Mouse (Mus musculus): ENCODE data around the gene Primpol. TPM values are rescaled to one million over a fixed set of nuclear protein-coding genes. Genes with fewer than 3 reads are reported as not detected.
"Not testable (repeated sequence)": the region's sequence is repeated elsewhere in the genome, so short reads cannot be mapped to it uniquely, and the experiment has no call there.

The Primpol gene
- total RNA-seq, 2 experiments from 2014 or later: 0.99 to 1.6 TPM

GRCm38 (mm10) chr8:46611557-46611956 lies 5.5 kb downstream of the Primpol start:
- intact Hi-C loops (cut with DNase I): no loop called here
- no peak for DNase-seq

GRCm38 (mm10) chr8:46606930-46607329 lies 10.1 kb downstream of the Primpol start:
- intact Hi-C loops (cut with DNase I): no loop called here
- DNase-seq: no peak

- intact Hi-C loops (cut with DNase I): no loop called here
- no peak for DNase-seq
Observed at GRCm38 (mm10) chr8:46603587-46603986, 13.4 kb downstream of the Primpol start.

- intact Hi-C loops (cut with DNase I): no loop called here
- no peak for DNase-seq
Observed at GRCm38 (mm10) chr8:46600959-46601707, 15.9 kb downstream of the Primpol start.

- no peak for DNase-seq
- intact Hi-C loops (cut with DNase I): no loop called here
Observed at GRCm38 (mm10) chr8:46599314-46599904, 17.6 kb downstream of the Primpol start.

GRCm38 (mm10) chr8:46598753-46599152 lies 18.3 kb downstream of the Primpol start:
- DNase-seq: no peak
- intact Hi-C loops (cut with DNase I): no loop called here

- intact Hi-C loops (cut with DNase I): no loop called here
- no peak for DNase-seq
Observed at GRCm38 (mm10) chr8:46598114-46598513, 18.9 kb downstream of the Primpol start.

- DNase-seq: no peak
- intact Hi-C loops (cut with DNase I): no loop called here
Observed at GRCm38 (mm10) chr8:46597411-46597810, 19.6 kb downstream of the Primpol start.

- intact Hi-C loops (cut with DNase I): no loop called here
- no peak for DNase-seq
Observed at GRCm38 (mm10) chr8:46596530-46596929, 20.5 kb downstream of the Primpol start.

GRCm38 (mm10) chr8:46595593-46595992 lies 21.4 kb downstream of the Primpol start:
- DNase-seq: no peak

GRCm38 (mm10) chr8:46593772-46594171 lies 23.2 kb downstream of the Primpol start:
- no peak for DNase-seq
- intact Hi-C loops (cut with DNase I): no loop called here

More at GRCm38 (mm10) chr8:46595593-46595992, 21.4 kb downstream of the Primpol start:
- intact Hi-C loops (cut with DNase I): no loop called here

GRCm38 (mm10) chr8:46593067-46593466 lies 23.9 kb downstream of the Primpol start:
- intact Hi-C loops (cut with DNase I): no loop called here
- DNase-seq: no peak

GRCm38 (mm10) chr8:46588663-46589062 lies 28.3 kb downstream of the Primpol start:
- no peak for DNase-seq
- intact Hi-C loops (cut with DNase I): no loop called here

GRCm38 (mm10) chr8:46587911-46588310 lies 29.1 kb downstream of the Primpol start:
- intact Hi-C loops (cut with DNase I): no loop called here
- DNase-seq: no peak

- no peak for DNase-seq
- intact Hi-C loops (cut with DNase I): no loop called here
Observed at GRCm38 (mm10) chr8:46585576-46585975, 31.4 kb downstream of the Primpol start.

- DNase-seq; intact Hi-C loops (cut with DNase I): not testable (repeated sequence)
Observed at GRCm38 (mm10) chr8:46584328-46584727, 32.7 kb downstream of the Primpol start.

- DNase-seq: no peak
- intact Hi-C loops (cut with DNase I): no loop called here
Observed at GRCm38 (mm10) chr8:46578794-46579193, 38.2 kb downstream of the Primpol start.

- DNase-seq: no peak
- intact Hi-C loops (cut with DNase I): no loop called here
Observed at GRCm38 (mm10) chr8:46573964-46574363, 43.0 kb downstream of the Primpol start.

GRCm38 (mm10) chr8:46573446-46573845 lies 43.6 kb downstream of the Primpol start:
- intact Hi-C loops (cut with DNase I): no loop called here
- no peak for DNase-seq

GRCm38 (mm10) chr8:46570673-46571072 lies 46.3 kb downstream of the Primpol start:
- intact Hi-C loops (cut with DNase I): no loop called here

GRCm38 (mm10) chr8:46569659-46570441 lies 47.2 kb downstream of the Primpol start:
- intact Hi-C loops (cut with DNase I): no loop called here
- DNase-seq: no peak

More at GRCm38 (mm10) chr8:46570673-46571072, 46.3 kb downstream of the Primpol start:
- DNase-seq: no peak
